In the genomic region with DNA sequence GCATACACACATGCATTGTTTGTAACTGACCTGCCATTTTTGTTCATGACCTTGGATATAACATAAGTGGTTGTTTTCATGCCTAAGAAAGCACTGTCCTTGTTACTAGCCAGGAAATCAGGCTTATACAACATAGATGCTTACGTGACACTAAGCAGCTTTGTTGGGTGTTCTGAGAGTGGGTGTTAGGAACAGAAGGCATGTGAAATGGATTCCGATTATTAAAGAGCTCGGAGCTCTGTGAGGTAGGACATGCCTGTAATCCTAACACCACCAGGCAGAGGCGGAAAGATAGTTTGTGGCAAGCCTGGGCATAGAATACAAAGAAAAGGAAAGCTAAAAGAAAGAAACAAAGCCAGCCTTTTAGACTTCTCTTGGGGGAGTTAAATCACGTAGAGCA, we compare ENCODE assay signal across 14 mouse cellular contexts. TPM values are rescaled to one million over a fixed set of nuclear protein-coding genes. Genes with fewer than 3 reads are reported as not detected.
DNase-seq lines count a peak whose midpoint lies in the region; ATAC-seq lines count a peak whose summit lies in the region.
"Had no signal": no experiment of that assay in that cellular context is flagged by ENCODE, and none has a peak within 500 bp of the region (broad histone marks: within the 10 kb centered on the region; RNA-seq: fewer than 3 reads in every experiment).

No protein-coding gene starts in this region.

- no peaks in the 10 kb centered on the region for H3K9me3 ChIP-seq in hindbrain, embryonic 13.5 days
- H3K9me3 ChIP-seq in hindbrain, embryonic 12.5 days (replicated peaks) = no peaks in the 10 kb centered on the region

- H3K4me2 ChIP-seq in hindbrain, embryonic 13.5 days = no peak overlapping the region
- no peak overlapping the region for H3K4me2 ChIP-seq in hindbrain, embryonic 12.5 days (replicated peaks)
- H3K4me2 ChIP-seq: hindbrain, embryonic 14.5 days had no signal

- H3K9ac ChIP-seq in hindbrain, embryonic 13.5 days = 0 out of 2 replicates have a peak overlapping the region, but pooled peaks have one; percentile 2
- H3K9ac ChIP-seq in hindbrain, embryonic 12.5 days = no peak overlapping the region

- ATAC-seq in hindbrain, embryonic 13.5 days (ENCODE audit: low FRiP score) = no peak
- ATAC-seq in hindbrain, embryonic 12.5 days (ENCODE audit: low FRiP score) = no peak
- ATAC-seq in CD4-positive, CD25-positive, alpha-beta regulatory T cell, adult 4 months = no peak

- H3K27me3 ChIP-seq in hindbrain, embryonic 13.5 days = no peaks in the 10 kb centered on the region
- H3K27me3 ChIP-seq in hindbrain, embryonic 12.5 days = no peaks in the 10 kb centered on the region
- H3K27me3 ChIP-seq: CH12.LX had no signal

- peak; percentile 28 for DNase-seq in right cerebral cortex, postnatal 25 days
- DNase-seq in right cerebral cortex, postnatal 4 days = no peak
- peak; percentile 53 to 60 for DNase-seq in layer of hippocampus, adult 8-10 months (ENCODE audit: low spot score in 2 of 2)
- peak; percentile 78 for DNase-seq in telencephalon, adult 2 months (ENCODE audit: low read depth, low spot score)
- DNase-seq in cerebellum, postnatal 36 days = no peak
- DNase-seq: adrenal gland, postnatal 25 days; cerebellum, adult 11-12 months; heart, adult 11 months had no signal

- H3K4me1 ChIP-seq in hindbrain, embryonic 13.5 days (replicated peaks) = peaks cover 8% of the 10 kb centered on the region
- peaks cover 14% of the 10 kb centered on the region for H3K4me1 ChIP-seq in hindbrain, embryonic 12.5 days

- 45% methylated on average over 5 of the region's 5 CpGs for WGBS in hindbrain, embryonic 13.5 days
- WGBS in hindbrain, embryonic 12.5 days = 57% methylated on average over 5 of the region's 5 CpGs

- H3K27ac ChIP-seq in hindbrain, embryonic 13.5 days = no peak overlapping the region
- no peak overlapping the region for H3K27ac ChIP-seq in hindbrain, embryonic 12.5 days
- H3K27ac ChIP-seq: hindbrain, embryonic 14.5 days; kidney, postnatal 0 days had no signal

- peaks cover 40% of the 10 kb centered on the region for H3K36me3 ChIP-seq in hindbrain, embryonic 13.5 days
- H3K36me3 ChIP-seq in hindbrain, embryonic 12.5 days = peaks cover 10% of the 10 kb centered on the region

- H3K4me3 ChIP-seq in hindbrain, embryonic 13.5 days = no peak overlapping the region
- H3K4me3 ChIP-seq in hindbrain, embryonic 12.5 days = no peak overlapping the region

RNA-seq across cellular contexts. Expression of gene Borcs5, which starts 9.0 kb away (rescaled TPM):
- 48.2 and 48.7 TPM in 2 replicates for polyA plus RNA-seq in hindbrain, embryonic 13.5 days (2015; fragmentation: Nextera tagmentation; extraction: Ambion mirVana)
- polyA plus RNA-seq in hindbrain, embryonic 12.5 days (2016; fragmentation: Nextera tagmentation; extraction: Ambion mirVana) = 37.8 and 38.5 TPM in 2 replicates
- total RNA-seq in layer of hippocampus, adult 8-10 months (2022) = 10 to 100 TPM; 32.1 to 39.9 (median 34.0) TPM
- 10 to 100 TPM in 1 of 2 experiments, 1 to 10 TPM in 1; 9.2 to 10.6 TPM for polyA plus RNA-seq in CD4-positive, CD25-positive, alpha-beta regulatory T cell, adult 4 months (2017; shearing (Covaris generic))

RNA-seq across cellular contexts. Expression of gene Mansc1, which starts 16.1 kb away (rescaled TPM):
- 0.95 and 1.4 TPM in 2 replicates for polyA plus RNA-seq in hindbrain, embryonic 13.5 days (2015; fragmentation: Nextera tagmentation; extraction: Ambion mirVana)
- polyA plus RNA-seq in hindbrain, embryonic 12.5 days (2016; fragmentation: Nextera tagmentation; extraction: Ambion mirVana) = 1.3 and 1.6 TPM in 2 replicates
- total RNA-seq in layer of hippocampus, adult 8-10 months (2022) = 10 to 100 TPM in 2 of 4 experiments, 1 to 10 TPM in 2; 8.0 to 11.6 (median 10.4) TPM
- 10 to 100 TPM; 11.2 to 11.3 TPM for polyA plus RNA-seq in CD4-positive, CD25-positive, alpha-beta regulatory T cell, adult 4 months (2017; shearing (Covaris generic))
- total RNA-seq: CH12.LX had no signal

Comparison
In these comparisons a context has a peak if more than half of its experiments do, and no peak if none do; other contexts are left out.
1. DNase-seq: peak in right cerebral cortex, postnatal 25 days (single experiment), layer of hippocampus, adult 8-10 months (2 of 2) and telencephalon, adult 2 months (single experiment); none in right cerebral cortex, postnatal 4 days (single experiment) and cerebellum, postnatal 36 days (0 of 2).